Mouse (Mus musculus) stomach, postnatal 0 days (tissue): ENCODE measurements around the gene Snf8.

Source experiments
- CTCF ChIP-seq: IDR thresholded peaks from 2 replicates; pipeline ENCODE4 v1.5.1; 2016; ENCODE audit warnings: antibody characterized with exemption, low read depth, mild to moderate bottlenecking, moderate library complexity
- EP300 ChIP-seq: optimal IDR thresholded peaks from 2 replicates; pipeline ENCODE3; 2016; ENCODE audit warnings: antibody characterized with exemption

DNA sequence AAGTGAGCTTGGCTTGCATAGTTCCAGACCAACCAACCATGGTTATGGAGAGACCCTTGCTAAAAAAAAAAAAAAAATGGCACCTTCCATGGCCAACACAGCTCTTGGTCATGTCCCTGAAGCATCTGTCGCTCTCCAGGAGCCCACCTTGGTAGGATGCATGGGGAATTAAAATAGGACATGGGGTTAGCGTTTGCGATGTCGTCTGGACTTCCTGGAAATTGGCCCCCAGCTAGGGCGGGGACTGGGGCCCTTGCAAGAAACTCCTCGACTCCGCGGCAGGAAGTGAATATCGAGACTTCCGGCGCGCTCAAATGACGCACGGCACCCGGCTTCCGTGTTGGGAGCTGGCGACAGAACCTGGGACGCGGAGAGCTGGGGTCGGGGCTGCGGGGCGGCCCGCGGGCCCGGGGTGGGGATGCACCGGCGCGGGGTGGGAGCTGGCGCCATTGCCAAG lies at the start of gene Snf8:
- TF ChIP-seq CTCF (no peak), EP300 (no peak)
